Mouse (Mus musculus) WW6 (cell line): Measurements from ENCODE around the gene Ccng2.
A peak's percentile ranks its signal among the peaks of the same experiment; 100 is the strongest.

Experiments
- DNase-seq: peaks from one replicate; pipeline ENCODE4 v3.0.0-alpha.2; 2013; ENCODE audit warnings: low read depth, low spot score

The Ccng2 gene

DNA sequence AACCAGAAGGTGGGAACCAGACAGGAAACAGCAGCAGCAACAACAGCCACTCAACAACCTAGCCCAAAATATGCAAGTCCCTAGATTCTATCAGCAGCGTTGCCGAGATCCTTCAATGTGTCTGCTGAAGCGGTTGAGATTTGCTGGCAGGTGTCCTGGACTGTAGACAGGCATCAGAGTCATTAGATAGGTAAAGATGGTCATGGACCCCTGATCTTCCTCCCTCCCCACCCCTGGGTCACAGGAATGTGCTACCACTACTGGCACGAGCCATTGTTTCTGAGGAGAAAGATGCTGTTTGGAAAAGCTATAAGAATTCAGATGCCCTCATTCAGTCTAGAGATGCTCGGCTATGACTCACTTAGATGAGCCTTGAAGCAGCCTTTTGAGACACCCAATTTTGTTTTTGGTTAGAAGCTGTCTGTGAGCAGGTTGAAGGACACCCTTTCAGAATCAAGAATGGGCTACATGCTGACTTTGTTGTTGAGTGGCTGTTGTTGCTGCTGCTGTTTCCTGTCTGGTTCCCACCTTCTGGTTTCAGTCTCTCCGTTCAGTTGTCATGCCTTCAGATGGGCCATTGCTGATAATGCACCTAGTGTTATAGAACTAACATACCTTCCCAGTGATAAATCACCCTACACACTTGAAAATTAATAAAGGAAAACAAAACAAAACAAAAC, 3.5 kb upstream of the Ccng2 start:
- no peak for DNase-seq

- no peak for DNase-seq
These were observed 2.8 kb upstream of the Ccng2 start for GRCm38 (mm10) chr5:93264136-93264700.

DNA sequence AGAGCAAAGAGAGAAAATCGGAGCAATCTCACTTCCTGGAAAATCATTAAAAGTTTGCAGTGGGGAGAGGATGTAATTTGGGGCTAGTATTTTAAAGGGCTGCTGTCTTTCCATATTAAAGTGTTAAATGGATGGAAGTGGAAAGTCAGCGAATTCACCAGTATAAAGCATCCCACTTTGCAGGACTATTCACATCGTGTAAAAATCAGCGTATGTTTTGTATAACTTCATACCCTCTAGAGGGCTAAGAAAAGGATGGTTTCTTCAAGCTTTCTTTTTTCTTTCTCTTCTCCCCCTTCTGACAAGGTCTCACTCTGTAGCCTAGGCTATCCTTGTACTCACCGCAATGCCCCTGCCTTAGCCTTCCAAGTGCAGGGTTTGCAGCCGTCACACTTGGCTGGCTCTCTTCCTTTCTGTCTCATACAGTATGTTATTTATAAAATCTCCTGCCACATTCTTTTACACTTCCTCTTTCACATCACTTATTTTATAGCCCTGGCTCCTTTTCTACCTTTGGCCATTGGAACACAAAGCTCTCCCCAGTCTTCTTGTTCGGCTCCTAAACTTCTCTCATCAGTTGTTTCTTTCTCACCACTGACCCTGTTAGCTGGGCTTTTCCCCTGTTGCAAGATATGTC, 1.8 kb upstream of the Ccng2 start:
- DNase-seq: no peak

DNA sequence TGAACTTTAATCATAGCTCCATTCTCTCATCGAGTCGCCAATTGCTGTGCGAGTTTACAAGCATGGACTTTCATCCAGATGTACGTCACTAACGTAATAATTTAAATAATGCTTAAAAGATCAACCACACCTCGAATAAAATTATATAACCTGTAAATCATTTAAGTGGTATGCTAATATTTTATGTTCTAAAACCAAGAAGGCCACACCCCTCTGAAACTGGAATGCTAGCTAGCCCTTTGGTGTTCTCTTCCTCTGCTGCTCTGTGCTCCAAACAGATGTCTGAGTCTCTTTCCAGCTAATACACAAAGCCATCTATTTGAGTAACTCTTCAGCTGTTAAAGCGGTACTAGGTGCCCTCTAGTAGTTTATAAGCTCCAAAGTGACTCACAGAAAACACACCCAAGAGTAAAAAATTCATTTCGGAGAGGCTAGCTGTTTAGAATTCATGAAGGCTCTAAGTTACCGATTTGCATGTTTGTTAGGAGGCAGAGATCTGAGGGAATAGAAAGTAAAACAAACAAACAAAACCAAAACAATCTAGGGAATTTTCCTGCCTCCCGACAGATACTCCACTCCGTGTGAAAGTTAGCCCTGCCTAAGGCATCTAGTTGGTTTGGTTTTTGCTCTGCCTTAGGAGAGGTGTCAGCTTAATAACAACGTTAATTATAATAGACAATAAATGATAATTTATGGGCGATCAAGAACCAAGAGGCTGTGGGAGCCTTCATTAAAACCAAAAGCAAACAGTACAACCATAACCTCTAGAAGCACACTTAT, 1.1 kb upstream of the Ccng2 start:
- DNase-seq: no peak

DNA sequence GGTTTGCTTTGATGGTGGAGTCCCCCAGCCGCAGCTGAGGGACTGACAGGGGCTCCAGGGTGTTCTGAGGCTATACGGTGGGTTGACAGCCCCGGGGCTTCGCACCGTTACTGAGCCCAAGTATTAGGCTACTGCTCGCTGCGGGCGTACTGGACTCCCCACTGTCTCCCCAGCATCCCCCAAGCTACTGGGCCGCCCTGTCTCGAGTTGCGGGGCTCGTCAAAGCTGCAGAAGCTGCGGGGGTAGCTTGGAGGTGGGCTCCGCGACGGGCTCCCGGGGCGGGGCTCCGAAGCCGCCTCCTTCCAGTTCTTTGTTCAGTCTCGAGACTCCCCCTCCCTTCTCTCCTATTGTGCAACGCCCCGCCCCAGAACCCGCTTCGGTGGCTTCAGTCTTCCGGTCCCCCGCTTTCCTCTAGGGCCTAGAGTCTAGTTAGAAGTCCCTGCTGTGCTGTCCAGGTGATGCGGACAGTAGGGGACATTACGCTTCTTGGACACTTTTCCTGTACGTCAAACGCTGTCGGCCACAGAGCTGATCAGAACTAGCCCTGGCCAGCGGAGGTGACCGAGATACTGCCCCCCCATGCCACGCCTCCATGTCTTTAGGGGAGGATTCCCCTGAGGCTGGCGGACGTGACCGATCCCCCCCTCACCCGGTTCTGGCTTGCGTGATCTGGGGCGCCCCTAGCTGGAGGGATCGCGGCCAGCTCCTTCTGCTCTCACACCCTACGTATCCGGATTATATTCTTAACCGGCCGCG, 972 bp downstream of the Ccng2 start:
- DNase-seq: peak; percentile 63

DNA sequence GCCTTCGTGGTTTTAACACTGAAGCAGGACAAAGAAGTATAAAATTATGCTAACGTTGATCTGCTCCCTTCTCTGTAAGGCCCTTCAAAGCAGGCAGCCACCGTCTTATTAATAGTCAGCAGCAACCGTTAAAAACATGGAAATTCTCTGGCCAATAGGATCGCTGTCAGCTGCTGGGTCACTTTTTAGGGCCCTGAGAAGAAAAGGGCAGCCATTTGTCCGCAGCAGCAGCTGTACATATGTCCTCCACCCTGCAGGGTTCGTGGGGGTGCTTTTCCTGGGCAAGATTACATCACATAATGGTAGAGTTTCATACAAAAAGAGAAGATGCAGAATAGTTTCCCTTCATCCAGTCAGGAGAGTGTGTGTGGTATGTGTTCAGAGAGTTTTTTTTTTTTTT, 3.0 kb downstream of the Ccng2 start:
- no peak for DNase-seq

GRCm38 (mm10) chr5:93270721-93271120, 3.7 kb downstream of the Ccng2 start:
- no peak for DNase-seq

DNA sequence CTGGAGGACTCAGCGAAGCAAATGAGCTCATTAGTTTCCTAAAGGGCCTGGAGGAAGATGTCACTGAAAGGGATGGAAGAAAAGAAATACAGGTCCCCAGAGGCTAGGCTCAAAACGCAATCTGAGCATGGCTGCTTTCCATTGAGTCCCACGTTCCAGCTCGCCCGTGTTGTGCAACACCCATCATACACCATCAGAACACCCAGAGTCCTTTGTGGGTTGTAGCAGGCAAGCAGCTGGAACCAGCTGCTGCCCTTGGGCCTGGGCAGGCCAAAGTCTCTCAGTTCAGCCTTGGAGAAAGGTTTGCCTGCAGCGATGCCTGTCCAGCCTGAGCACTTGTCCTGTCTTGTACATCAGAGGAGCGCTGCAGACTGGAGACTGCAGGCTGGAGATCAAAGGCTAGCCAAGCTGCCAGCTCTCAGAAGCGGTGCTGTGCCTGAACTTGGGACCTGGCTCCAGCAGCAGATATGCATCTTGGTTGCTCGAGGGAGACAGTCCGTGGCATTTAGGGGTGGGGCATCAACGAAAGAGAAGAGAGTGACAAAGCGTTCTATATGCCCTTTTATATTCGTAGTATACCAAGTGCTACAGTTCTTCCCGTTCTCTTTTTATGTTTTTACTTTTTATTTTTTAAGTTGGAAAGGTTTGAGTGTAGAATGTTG, 15.5 kb downstream of the Ccng2 start:
- DNase-seq: no peak

DNA sequence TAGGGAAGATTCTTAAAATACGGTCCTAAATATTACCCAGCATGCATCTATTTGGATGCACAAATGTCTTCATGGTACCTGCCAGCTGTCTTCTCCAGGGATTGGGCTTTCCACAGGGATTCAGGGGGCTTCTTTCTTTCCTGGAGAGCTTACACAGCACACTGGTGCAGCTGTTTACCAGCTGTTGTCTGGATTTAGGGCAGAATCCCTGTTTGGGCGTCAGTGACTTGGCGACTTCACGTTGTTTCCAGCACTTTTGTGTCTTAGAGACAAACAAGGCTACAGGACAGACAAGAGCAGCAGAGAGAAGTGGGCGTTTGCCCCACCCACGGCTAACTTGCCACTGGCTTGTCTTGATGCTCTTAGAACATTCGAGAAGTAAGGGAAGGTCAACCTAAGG, 16.1 kb downstream of the Ccng2 start:
- DNase-seq: no peak

DNA sequence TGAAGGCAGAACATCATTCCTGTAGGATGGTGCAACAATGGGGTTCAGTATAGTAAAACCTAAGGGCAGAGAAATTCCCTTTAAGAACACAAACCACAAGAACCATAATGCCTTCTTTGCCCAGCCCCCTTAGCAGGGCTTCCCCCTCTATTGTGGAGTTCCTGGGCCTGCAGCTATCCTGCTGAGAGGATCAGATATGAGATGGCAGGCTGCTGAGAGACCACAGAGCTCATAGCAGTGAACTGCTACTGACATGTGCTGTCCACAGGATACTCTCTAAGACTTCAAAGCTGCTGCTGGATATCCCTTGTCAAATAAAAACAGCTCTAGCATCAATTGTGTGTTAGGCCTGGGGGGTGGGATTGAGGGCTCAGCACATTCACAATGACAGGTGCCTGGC, 21.5 kb downstream of the Ccng2 start:
- DNase-seq: no peak

DNA sequence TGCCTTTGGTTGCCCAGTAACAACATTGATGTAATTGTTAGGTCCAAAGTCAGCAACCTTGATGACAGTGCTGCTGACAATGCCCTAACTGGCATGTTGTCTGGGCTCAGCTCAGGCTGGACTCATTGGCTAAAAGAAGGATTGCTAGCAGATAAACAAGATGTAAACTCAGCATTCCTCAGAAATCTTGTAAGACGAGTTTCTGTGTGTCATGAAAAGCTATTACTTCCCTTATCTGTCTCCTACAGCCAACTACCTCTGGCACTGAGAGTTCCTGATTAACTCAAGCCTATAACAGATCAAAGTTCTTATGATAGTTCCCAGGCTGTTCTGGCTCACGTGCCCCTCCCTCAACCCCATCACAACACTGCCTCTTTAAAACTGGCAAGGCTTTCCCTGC, 23.2 kb downstream of the Ccng2 start:
- no peak for DNase-seq

DNA sequence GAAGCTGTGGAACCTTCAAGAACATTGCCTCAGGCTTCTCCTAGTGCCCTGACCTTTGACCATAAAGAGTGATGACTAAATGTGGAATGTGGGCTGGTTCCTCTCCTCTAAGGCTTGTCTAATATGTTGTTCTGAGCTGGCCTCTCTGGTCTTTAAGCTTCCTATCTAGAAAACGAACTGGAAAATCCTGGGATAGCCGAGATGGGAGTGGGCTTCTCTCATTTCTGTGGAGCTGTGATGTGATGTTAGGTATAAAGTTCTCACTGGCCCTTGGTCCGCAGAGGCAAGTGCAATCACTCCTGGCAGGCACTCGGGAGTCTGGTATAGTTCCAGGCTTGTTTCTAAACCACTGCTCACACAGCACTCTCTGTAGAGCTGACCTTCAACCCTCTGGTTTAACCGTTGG, 29.3 kb downstream of the Ccng2 start:
- DNase-seq: no peak

DNA sequence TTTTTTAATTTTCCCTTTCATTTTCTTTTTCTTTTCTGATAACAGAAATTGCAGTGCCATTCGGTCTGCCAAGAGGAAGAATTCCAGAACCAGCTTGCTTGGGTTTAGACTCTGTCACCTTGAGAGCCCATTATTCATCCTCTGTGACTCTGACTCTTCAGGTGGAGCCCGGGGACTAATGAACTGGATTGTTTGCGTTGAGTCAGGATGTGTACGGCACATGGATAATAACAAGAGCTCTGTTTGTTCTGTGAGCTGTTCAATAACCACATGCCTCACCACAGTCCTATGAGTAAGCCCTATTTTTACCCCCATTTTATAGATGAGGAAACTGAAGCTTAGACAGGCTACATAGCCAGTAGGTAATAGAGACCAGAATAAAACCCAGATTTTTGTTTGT, 29.7 kb downstream of the Ccng2 start:
- no peak for DNase-seq

DNA sequence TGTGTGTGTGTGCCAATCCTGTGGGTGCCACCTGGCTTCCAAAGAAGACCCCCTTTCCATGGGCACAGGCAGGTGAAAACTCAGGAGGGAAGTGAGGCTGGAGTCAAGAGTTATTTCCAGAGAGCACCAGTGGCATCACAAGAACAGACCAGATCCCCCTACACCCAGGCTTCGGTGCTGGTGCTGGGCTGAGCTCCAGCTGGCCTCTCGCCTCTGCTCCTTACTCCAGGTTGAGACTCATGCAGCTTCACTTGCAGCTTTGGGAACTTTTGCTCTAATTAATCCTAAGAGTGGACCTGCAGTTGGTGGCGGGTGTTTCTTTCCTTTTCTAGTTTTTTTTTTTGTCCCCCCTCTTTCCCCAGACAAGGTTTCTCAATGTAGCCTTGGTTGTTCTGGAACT, 30.3 kb downstream of the Ccng2 start:
- no peak for DNase-seq

DNA sequence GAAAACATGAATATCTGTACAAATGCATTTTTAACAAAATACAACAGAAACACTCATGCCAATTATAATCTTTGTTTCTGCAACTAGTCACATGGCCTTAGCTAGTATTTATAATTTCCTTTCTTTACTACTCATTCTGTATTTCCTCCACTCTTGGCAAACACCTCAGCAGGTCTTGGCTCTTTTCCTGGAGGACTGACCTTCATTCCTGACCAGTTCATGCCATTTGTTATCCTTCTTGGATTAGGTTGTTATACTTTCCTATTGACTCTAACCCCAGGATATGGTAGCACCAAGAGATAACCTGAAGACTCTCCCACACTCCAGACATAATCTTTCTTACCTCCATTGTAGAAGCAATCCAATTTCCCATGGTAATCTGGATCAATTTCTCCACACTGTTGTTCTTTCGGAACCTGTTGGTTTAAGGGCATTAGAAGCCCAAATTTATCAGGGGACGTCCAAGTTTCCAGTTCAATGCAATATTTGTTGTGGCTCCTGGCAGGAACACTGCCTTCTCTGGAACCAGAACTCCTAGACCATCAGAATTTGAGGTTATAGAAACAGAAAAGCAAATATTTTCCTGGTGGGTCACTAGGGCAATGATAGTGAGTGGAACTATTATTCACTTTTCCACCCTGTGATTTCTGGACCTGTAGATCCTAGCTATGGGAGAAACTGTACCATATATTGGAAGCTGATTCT, 38.2 kb downstream of the Ccng2 start:
- no peak for DNase-seq

DNA sequence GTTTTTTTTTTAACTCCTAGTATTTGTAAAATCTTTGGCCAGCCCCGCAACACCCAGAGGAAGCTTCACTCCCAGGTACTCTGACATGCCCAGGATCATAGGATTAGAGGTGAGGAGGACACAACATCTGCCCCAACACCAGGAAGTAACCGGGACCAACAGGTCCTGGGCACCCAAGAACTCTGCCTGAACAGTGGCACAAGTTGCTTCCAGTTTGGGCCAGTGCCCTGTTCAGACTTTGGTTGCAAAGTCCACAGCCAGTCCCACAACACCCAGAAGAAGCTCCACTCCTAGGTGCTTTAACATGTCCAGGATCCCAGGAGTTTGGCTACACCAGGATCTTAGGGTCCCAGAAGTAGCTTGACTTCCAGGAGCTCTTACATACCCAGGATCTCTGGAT, 41.9 kb downstream of the Ccng2 start:
- DNase-seq: no peak

DNA sequence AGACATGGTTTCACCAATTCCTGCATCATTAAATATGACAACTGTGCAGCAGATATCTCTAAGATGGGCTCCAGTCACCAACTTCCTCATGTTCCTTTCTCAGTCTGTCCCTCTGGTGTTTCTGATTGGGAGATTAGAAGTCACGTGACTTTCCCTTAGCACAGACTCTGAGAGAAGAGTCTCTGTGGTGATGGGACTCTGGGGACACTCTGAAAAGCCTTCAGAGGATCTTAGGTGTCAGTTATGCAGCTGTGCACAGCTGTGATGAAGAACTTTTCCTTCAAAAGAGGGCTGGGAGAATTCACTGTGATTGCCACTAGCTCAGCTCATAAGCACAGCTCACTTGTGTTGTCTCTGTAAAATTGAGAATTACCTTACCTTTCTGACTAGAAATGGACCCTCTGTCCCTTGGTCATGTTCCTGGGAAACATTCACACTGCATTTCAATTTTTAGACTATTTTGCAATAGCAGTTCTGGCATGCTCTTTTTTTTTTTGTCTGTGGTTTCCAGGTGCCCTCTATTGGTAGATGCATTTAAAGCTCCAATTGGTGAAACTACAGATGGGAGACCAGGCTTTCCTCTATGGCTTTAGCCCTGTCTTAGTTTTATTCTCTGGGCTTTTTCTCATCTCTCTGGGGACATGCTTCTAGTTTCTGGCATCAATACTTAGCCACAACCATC, 56.4 kb downstream of the Ccng2 start:
- DNase-seq: no peak
